Mouse (Mus musculus) bone marrow, adult 2 months (tissue): ENCODE measurements around the gene Apof. TPM values are rescaled to one million over a fixed set of nuclear protein-coding genes. Genes with fewer than 3 reads are reported as not detected.
"Not testable (repeated sequence)": the region's sequence is repeated elsewhere in the genome, so short reads cannot be mapped to it uniquely, and the experiment has no call there.

Experiments
- H3K27ac ChIP-seq: fragments of 200-500 bp; 2 replicates; pipeline ENCODE4 v1.5.1; 2012; ENCODE audit warnings: low read depth, mild to moderate bottlenecking, control low read depth, inconsistent platforms, low read length; ENCODE audit not compliant: control insufficient read depth, poor library complexity, insufficient read depth
- H3K4me1 ChIP-seq: fragments of 200-500 bp; 2 replicates; pipeline ENCODE4 v1.6.1; 2011; ENCODE audit warnings: low read length; ENCODE audit not compliant: control insufficient read depth, insufficient read depth
- H3K4me3 ChIP-seq: fragments of 200-500 bp; replicated peaks from 2 replicates; pipeline ENCODE3; 2011; ENCODE audit warnings: mild to moderate bottlenecking, low read depth, low read length, control low read depth; ENCODE audit not compliant: control insufficient read depth
- CTCF ChIP-seq: fragments of 200-500 bp; IDR thresholded peaks from 2 replicates; pipeline ENCODE4 v1.5.1; 2011; ENCODE audit warnings: low read length, control low read depth; ENCODE audit not compliant: control insufficient read depth, insufficient read depth
- POLR2A ChIP-seq: fragments of 200-500 bp; IDR thresholded peaks from 2 replicates; pipeline ENCODE4 v1.6.1; 2011; ENCODE audit warnings: low read depth, mild to moderate bottlenecking, control low read depth, low read length, borderline replicate concordance; ENCODE audit not compliant: control insufficient read depth
- WGBS: fragments of 180-500 bp; shearing (Covaris S2); methylation state at CpG from one replicate; pipeline ENCODE4 v1.1.7; 2018; 5-methylcytosine and 5-hydroxymethylcytosine counted together
- polyA plus RNA-seq: library from polyadenylated mRNA; stranded (reverse); fragments of >200 nt; gene quantifications from 2 replicates; pipeline ENCODE4 v1.2.4, GENCODE M21; 2011; ENCODE audit warnings: low replicate concordance; ENCODE audit not compliant: missing spikeins, insufficient read depth, insufficient read length

Gene Apof
- polyA plus RNA-seq, 1 experiment = 4.0 TPM

- Histone ChIP-seq H3K27ac (no peak overlapping the region), H3K4me3 (no peak overlapping the region), H3K4me1 (no peaks in the 10 kb centered on the region)
- 87% methylated on average over 17 of the region's 17 CpGs for WGBS
- TF ChIP-seq CTCF = no peak
- no peak for TF ChIP-seq POLR2A
These were observed 21.3 kb upstream of the Apof start for GRCm38 (mm10) chr10:128247020-128247732.

GRCm38 (mm10) chr10:128250565-128250964 lies 17.9 kb upstream of the Apof start:
- H3K4me3 ChIP-seq = no peak overlapping the region
- no peak for TF ChIP-seq POLR2A
- no peak for TF ChIP-seq CTCF
- H3K4me1 ChIP-seq = no peaks in the 10 kb centered on the region
- H3K27ac ChIP-seq = no peak overlapping the region; the same call in 1 of the 2 replicates
- WGBS = 83% methylated on average over 13 of the region's 13 CpGs

- no peak for TF ChIP-seq CTCF
- TF ChIP-seq POLR2A = no peak
- H3K4me1 ChIP-seq = no peaks in the 10 kb centered on the region
- no peak within 1 kb of the TSS for H3K4me3 ChIP-seq
- H3K27ac ChIP-seq = no peak within 1 kb of the TSS
- 84% methylated on average over 4 of the region's 4 CpGs for WGBS
These were observed 14.7 kb upstream of the Apof start, which contains the start of gene Apon for GRCm38 (mm10) chr10:128253677-128254255. Gene Apon (plus strand): TSS chr10:128254096.

DNA sequence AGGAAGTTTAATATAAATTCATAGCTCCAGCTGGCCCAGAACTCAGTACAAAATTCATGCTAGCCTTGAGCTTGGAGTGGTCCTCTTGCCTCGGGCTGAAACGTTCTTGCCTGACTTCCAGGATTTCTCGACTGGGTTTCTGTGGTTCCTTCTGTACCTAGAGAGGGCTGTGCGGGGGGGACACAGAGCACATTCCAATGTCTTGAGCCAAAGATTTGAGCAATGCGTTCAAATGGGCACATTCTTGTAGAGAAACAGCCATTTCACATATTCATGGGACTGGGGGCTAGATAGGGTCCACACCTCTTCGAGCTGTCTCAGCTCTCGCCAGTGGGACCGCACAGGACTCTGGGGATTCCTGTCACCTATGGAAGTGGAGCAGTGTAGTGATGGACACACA lies 12.5 kb upstream of the Apof start:
- Histone ChIP-seq H3K27ac (no peak overlapping the region), H3K4me1 (peaks cover 2% of the 10 kb centered on the region), H3K4me3 (no peak overlapping the region)
- WGBS = 83% methylated on average over 8 of the region's 8 CpGs
- no peak for TF ChIP-seq POLR2A
- TF ChIP-seq CTCF = no peak

- 82% methylated on average over 8 of the region's 8 CpGs for WGBS
- Histone ChIP-seq H3K27ac (no peak overlapping the region), H3K4me3 (no peak overlapping the region), H3K4me1 (peaks cover 2% of the 10 kb centered on the region)
- TF ChIP-seq POLR2A (no peak), CTCF (no peak)
These were observed 12.1 kb upstream of the Apof start for GRCm38 (mm10) chr10:128256328-128256727.

DNA sequence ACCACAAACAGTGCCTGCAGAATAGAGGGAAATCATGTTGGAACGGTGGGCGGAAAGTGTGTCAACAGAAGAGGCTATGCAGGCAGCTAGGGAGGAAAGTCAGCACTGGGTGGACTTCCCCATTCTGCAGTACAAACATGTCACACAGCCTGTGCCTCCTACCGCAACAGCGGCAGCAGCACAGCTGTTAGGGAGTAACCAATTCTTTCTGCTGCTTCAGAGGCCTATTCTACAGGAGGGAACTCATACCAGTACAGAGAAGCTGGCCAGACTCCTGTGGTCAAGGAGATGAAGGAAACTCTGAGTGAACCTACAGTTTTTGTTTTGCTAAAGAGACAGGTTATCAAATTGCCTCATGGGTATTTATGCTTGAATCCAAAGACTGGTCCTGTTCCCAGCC lies 9.5 kb upstream of the Apof start:
- Histone ChIP-seq H3K4me1 (peaks cover 2% of the 10 kb centered on the region), H3K4me3 (no peak overlapping the region), H3K27ac (peak overlapping the region; percentile 71; the same call in 1 of the 2 replicates)
- 10% methylated on average over 4 of the region's 4 CpGs for WGBS
- TF ChIP-seq CTCF (no peak), POLR2A (no peak)

DNA sequence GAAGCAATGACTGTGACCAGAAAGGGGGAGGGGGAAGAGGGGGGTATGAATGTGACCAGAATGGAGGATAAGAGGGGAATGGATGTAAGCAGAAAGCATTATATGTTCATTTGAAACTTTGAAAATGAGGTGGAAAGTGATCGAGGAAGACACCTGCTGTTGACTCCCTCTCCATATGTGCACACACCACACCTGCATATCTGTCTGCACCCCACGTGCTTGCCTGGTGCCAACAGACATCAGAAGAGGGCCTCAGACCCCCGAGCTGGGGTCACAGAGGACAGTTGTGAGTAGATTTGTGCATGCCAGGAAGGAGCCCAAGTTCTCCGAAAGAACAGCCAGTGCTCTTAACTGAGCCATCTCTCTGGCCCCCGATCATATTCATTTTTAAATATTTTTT lies 8.5 kb upstream of the Apof start:
- no peak for TF ChIP-seq CTCF
- no peak for TF ChIP-seq POLR2A
- peaks cover 2% of the 10 kb centered on the region for H3K4me1 ChIP-seq
- no peak overlapping the region for H3K4me3 ChIP-seq
- no peak overlapping the region for H3K27ac ChIP-seq
- 73% methylated on average over 5 of the region's 5 CpGs for WGBS

DNA sequence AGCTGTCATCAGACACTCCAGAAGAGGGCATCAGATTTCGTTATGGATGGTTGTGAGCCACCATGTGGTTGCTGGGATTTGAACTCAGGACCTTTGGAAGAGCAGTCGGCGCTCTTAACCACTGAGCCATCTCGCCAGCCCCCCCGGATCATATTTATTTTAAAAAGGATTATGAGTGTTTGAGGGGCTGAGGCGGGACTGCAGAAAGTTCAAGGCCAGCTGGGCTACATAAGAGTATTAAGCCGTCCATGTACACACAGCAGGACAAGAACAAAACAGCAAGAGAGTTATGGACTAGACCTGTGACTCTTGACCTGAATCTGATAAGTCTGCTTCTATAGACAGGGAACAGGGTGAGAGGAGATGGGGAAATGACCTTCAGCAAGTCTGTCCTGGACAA lies 8.1 kb upstream of the Apof start:
- 81% methylated on average over 7 of the region's 7 CpGs for WGBS
- H3K4me3 ChIP-seq, H3K4me1 ChIP-seq, H3K27ac ChIP-seq: not testable (repeated sequence)

- 92% methylated on average over 22 of the region's 22 CpGs for WGBS
- H3K27ac ChIP-seq = no peak overlapping the region
- H3K4me3 ChIP-seq = no peak overlapping the region
- peaks cover 2% of the 10 kb centered on the region for H3K4me1 ChIP-seq
- TF ChIP-seq POLR2A (no peak), CTCF (no peak)
These were observed 6.2 kb upstream of the Apof start for GRCm38 (mm10) chr10:128262300-128262699.
